Mouse (Mus musculus) cerebellum, adult 9-10 months (tissue): ENCODE measurements at regions not wholly inside any gene's neighbourhood (a gene's known extent, or its start where the extent isn't known, plus 50 kb on each side); places are given as distances from the start of the nearest gene placed in this dataset.
"Not testable (repeated sequence)": the region's sequence is repeated elsewhere in the genome, so short reads cannot be mapped to it uniquely, and the experiment has no call there.

Source experiments
- DNase-seq: peaks from one replicate; pipeline ENCODE4 v3.0.0; 2022

DNA sequence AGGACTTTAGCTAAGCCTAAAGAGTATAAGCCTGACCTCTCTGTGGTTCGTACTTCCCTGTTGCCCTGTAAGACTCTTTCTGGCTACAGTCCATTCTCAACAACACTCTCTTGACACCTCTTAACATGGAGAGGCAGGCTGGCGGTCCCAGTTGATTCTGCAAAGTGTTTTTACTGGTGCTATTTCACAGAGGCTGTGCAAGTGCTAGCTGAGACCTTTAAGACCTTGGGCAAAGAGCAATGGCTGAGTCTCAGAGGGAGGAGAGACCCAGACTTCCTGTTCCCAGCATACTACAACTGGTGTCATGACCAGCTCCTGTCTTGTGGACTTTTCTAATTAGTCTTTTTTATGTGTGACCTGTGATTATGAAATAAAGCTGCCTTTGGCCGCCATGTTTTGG is 159.6 kb downstream of the Lyplal1 start:
- DNase-seq: no peak

DNA sequence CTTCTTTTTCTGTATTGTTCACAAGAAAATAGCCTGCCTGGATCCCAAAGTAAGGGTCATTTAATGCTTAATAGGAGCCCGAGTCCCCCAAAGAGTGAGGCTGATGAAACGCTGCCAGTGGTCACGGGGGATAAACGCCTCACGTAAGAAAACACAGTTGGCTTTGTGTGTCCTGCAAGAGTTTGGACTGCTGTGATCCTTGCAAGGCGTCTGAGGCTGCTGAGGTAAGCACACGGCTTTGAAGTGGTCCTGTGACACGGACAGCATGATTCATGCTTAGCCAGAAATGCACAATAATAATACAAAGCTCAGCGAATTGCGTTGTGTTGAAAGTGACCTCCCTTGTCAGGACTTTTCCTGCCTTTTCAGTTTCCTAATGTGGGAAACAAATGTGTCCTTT is 158.8 kb downstream of the Lyplal1 start:
- no peak for DNase-seq

GRCm38 (mm10) chr1:185962606-185963005 is 154.5 kb downstream of the Lyplal1 start:
- no peak for DNase-seq

- DNase-seq: no peak
Observed at GRCm38 (mm10) chr1:185963773-185964172, 153.3 kb downstream of the Lyplal1 start.

DNA sequence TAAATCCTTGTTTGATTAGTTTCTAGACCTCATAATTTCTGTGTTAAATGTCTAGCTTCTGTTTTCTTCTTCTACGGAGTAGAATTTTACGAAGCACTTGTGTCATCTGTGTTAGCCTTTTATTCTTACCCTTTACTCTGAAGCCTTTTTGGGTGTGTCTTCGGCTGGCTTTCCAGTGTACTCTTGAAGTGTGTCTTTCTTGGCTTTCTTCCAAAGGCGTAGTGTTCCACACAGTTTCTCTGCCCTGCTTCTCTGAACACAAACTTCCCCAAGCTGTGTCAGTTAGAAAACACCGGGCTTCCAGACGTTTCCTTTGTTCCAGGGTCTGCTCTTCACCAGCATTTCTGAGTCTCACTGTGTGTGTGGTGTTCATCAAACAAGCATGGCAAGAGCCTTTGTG is 152.7 kb downstream of the Lyplal1 start:
- no peak for DNase-seq

DNA sequence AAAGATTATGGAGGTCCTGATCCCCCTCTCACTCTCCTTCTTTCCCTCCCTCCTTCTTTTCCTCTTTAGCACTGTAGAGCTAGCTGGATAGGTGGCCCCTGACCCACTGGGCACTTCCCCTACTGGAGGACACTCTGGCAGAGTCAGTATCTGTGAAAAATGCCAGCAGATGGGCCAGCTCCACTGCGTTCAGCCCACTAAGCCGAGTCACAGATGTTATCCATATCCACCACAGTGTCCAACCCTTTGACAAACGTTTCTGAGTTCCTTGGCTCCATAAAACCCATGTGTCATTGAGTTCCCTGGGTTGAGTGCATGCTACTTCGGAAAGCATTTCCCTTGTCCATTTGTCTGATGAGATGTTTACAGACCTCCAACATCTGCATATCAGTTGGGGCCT is 149.9 kb downstream of the Lyplal1 start:
- no peak for DNase-seq

DNA sequence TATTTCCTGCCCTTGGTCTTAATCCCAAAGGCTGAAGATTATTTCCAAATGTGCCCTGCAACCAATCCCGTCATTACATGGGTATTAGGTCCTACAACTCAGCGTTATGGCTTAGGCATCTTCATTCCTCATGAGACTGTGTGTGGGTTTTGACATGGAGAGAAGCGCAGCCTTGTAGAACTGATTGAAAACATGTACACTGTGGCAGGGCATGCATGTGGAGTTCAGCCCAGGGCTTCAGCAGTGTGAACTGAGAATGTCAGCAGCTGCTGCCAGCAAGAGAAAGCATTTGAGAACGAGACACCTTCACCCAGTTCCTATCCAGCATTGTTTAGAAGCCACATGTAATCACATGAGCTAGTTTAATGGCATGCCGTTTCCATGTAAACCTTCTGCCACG is 149.3 kb downstream of the Lyplal1 start:
- no peak for DNase-seq

- no peak for DNase-seq
Observed at GRCm38 (mm10) chr1:185968642-185969041, 148.5 kb downstream of the Lyplal1 start.

DNA sequence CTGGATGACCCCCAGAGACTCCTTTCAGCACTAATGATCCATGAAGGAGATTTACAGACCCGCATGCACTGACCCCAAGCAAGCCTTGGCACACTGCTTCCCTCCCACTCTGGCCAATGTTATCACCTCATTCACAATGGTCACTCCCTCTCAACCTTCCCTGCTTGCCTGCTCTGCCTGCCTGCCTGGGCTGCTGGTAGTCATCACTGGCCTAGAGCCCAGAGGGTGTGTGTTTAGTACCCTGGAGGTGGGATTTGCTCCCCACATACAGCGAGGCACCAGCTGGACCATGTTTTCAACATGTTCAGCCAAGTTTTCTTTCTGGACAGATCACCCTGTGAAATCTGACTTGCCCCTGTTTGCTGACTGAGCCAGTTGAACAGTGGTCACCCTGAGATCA is 147.9 kb downstream of the Lyplal1 start:
- DNase-seq: no peak

DNA sequence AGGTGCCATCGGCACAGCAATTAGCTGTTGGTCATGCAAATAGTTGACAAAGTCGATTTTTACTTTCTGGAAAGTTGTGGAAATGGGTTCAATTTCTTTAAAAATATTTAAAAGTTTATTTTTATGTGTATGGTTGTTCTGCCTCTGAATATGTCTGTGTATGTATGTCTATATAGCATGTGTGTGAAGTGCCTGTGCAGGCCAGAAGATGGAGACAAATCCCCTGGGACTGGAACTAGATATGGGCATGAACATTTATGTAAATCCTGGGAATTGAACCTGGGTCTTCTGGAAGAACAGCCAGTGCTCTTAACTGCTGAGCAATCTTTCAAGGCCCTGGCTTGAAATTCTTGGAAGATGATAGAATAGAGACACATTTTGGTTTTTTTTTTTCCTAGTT is 140.0 kb downstream of the Lyplal1 start:
- no peak for DNase-seq

DNA sequence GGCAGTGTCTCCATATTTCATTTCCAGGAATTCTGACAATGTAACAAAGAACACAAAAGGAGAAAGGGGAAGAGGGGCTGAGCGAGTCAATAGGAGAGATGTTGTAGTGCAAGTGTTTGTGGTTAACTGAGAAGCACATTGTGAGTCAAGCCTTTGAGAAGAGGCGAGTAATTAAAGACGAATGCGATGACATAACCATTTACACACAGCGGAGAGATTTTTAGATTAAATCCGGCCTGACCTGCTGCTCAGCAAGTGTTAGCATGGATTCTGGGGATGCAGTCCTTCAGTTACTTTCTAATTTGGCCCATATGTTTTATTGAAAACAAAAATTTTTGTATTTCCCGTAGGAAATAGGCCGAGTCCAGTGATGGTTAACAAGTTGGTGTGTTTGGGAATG is 127.7 kb downstream of the Lyplal1 start:
- no peak for DNase-seq

- not testable (repeated sequence) for DNase-seq
Observed at GRCm38 (mm10) chr1:186000066-186000465, 117.0 kb downstream of the Lyplal1 start.

- no peak for DNase-seq
Observed at GRCm38 (mm10) chr1:186013413-186013812, 103.7 kb downstream of the Lyplal1 start.

DNA sequence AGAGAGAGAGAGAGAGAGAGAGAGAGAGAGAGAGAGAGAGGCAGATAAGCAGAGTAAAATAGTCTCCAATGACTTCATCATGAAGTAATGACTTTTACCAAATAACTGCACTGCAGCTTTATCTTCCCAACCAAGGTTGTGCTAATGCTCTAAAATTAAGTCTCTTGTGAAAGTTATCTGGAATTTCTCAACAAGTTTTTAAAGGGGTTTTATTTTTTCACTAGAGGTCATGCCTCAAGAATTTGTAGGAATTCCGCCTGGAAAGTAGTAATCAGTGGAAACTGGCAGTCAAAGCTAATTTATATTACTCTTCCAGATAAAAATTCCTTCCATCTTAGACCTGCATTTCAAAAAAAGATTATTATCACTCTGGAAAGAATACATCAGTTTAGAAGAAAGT is 102.9 kb downstream of the Lyplal1 start:
- no peak for DNase-seq

GRCm38 (mm10) chr1:186015831-186016561 is 101.1 kb downstream of the Lyplal1 start:
- DNase-seq: no peak

DNA sequence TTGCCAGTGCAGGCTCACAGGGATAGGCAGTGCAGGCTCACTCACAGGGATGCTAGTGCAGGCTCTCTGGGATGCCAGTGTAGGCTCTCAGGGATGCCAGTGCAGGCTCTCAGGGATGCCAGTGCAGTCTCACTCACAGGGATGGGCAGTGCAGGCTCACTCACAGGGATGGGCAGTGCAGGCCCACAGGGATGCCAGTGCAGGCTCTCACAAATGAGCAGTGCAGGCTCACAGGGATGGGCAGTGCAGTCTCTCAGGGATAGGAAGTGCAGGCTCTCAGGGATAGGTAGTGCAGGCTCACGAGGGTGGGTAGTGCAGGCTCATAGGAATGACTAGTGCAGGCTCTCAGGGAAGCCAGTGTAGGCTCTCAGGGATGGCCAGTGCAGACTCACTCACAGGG is 99.6 kb downstream of the Lyplal1 start:
- no peak for DNase-seq

DNA sequence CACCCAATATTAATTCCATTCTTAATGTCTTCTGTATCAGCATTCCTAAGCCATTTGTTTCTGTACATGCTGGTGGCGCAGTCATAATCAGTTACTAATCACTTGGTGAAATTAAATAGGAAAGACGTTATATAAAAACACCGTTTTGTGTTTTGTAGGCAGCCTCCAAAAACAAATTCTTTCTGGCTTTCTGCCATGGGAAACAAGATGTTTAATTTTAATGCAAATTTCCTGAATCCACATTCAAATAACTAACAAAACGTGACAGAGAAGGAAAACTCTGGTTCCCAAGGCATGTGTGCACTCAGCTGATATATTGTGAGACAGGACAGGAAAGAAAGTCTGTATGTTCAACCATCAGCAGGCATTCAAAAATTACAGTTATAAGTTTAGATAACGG is 97.6 kb downstream of the Lyplal1 start:
- no peak for DNase-seq

GRCm38 (mm10) chr1:186031951-186032350 is 85.2 kb downstream of the Lyplal1 start:
- DNase-seq: no peak

GRCm38 (mm10) chr1:186034443-186034842 is 82.7 kb downstream of the Lyplal1 start:
- DNase-seq: no peak
